Mouse (Mus musculus) bone marrow, adult 2 months (tissue): ENCODE results near the gene Def8.

Experiments
- CTCF ChIP-seq: fragments of 200-500 bp; IDR thresholded peaks from 2 replicates; pipeline ENCODE4 v1.5.1; 2011; ENCODE audit warnings: low read length, control low read depth; ENCODE audit not compliant: control insufficient read depth, insufficient read depth
- POLR2A ChIP-seq: fragments of 200-500 bp; IDR thresholded peaks from 2 replicates; pipeline ENCODE4 v1.6.1; 2011; ENCODE audit warnings: low read depth, mild to moderate bottlenecking, control low read depth, low read length, borderline replicate concordance; ENCODE audit not compliant: control insufficient read depth

DNA sequence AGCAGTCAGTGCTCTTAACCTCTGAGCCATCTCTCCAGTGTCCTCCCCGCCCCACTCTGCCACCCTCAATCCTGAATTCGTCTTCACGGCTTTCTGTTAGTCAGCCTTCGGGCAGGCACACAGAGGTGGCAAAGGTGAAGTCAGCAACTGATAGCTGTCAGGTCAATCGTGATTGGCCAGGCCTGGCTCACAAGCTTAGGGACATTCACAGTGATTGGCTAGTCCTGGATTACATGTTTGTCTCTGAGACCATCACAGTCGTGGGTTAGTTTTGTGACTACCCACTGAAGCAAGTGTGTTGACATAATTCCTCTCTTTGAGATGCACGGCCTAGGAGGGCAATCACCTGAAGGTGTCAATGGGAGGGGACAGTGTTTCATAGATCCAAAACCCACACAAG lies 30.0 kb downstream of the Def8 start:
- TF ChIP-seq POLR2A (no peak), CTCF (no peak)
